Mouse (Mus musculus): ENCODE measurements around the gene Scd3. TPM values are rescaled to one million over a fixed set of nuclear protein-coding genes. Genes with fewer than 3 reads are reported as not detected.
A peak's percentile ranks its signal among the peaks of the same experiment; 100 is the strongest.
"Not testable (repeated sequence)": the region's sequence is repeated elsewhere in the genome, so short reads cannot be mapped to it uniquely, and the experiment has no call there.

Scd3 gene
- polyA plus RNA-seq, 1 experiment from 2014 or later: 0.29 TPM

DNA sequence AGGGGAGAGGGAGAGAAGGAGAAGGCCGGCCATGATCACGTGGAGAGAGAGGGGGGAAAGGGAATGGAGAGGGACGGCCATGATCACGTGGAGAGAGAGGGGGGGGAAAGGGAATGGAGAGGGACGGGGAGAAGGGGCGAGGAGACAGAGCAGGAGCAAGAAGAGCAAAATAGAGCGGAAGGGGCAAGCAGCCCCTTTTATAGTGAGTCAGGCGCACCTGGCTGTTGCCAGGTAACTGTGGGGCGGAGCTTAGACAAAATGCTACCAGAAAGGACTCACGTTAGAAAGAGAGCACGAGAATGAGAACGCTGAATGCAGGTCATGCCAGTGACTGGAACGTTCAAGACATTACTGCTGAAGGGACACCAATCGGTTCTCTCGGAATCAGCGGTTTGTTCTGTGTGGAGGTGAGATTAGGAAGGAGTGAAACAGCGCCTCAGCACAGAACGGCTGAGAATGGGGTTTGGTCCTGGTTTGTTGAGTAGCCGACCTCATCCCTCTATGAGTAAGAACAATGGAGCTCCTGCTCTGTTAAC is 34.5 kb downstream of the Scd3 start:
- H3K4me3 ChIP-seq: peak overlapping the region; percentile 39
- H3K4me2 ChIP-seq: peak overlapping the region; percentile 66
- peak overlapping the region; percentile 68 for H3K9ac ChIP-seq
- WGBS: 12% methylated on average over 19 of the region's 19 CpGs
- H3K4me1 ChIP-seq: no peaks in the 10 kb centered on the region
- no peaks in the 10 kb centered on the region for H3K9me3 ChIP-seq
- no peaks in the 10 kb centered on the region for H3K36me3 ChIP-seq
- H3K27ac ChIP-seq (replicated peaks): no peak overlapping the region
- ATAC-seq (ENCODE audit: extremely low read depth, insufficient number of reproducible peaks, low FRiP score, low TSS enrichment): no peak
- no peaks in the 10 kb centered on the region; the same call in 1 of the 2 replicates for H3K27me3 ChIP-seq (replicated peaks)

DNA sequence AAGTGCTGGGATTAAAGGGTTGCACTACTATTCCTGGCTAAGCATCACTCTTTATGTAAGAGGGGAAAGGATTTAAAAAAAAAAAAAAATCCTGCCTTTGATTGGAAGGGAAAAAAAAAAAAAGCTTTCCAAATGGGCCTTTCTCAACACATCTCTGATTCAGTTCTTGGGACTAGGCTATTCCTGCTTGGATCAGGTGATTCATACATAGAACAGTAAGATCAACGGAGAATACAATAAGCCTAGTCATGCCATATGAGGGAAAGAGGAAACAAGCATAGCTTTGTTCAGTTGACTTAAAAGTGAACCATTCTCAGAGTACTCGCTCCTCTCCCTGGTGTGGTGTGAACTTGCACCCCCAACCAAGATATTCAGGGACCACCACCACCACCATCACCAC is 35.8 kb downstream of the Scd3 start:
- Histone ChIP-seq H3K9me3 (no peaks in the 10 kb centered on the region), H3K36me3 (no peaks in the 10 kb centered on the region), H3K4me2 (no peak overlapping the region), H3K27ac (replicated peaks) (no peak overlapping the region), H3K4me3 (no peak overlapping the region), H3K27me3 (replicated peaks) (no peaks in the 10 kb centered on the region; the same call in 1 of the 2 replicates), H3K4me1 (no peaks in the 10 kb centered on the region), H3K9ac (no peak overlapping the region)
- ATAC-seq (ENCODE audit: extremely low read depth, insufficient number of reproducible peaks, low FRiP score, low TSS enrichment): no peak
- 74% methylated on average over 2 of the region's 2 CpGs for WGBS

DNA sequence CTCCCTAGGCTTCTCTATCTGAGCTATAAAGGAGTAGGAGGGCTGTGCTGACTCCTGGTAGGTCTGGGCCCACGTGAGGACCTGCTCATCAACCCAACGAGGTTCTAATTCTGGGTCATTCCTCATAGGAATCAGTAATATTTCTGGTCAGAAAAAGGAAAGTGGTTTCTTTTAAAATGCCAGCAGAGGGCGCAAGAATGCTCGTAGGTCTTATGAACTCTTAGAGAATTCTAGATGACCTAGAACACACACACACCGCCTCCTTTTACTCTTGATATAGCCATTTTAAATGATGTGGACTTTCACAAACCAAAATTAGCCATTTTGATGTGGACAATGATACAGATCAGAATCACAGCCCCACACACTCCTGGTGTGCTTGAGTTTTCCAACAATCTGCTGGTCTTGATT is 42.7 kb downstream of the Scd3 start:
- Histone ChIP-seq H3K4me3 (peak overlapping the region; percentile 23), H3K4me1 (peaks cover 30% of the 10 kb centered on the region), H3K36me3 (no peaks in the 10 kb centered on the region), H3K9me3 (no peaks in the 10 kb centered on the region), H3K27me3 (replicated peaks) (no peaks in the 10 kb centered on the region), H3K9ac (no peak overlapping the region), H3K27ac (replicated peaks) (no peak overlapping the region), H3K4me2 (peak overlapping the region; percentile 93)
- ATAC-seq (ENCODE audit: extremely low read depth, insufficient number of reproducible peaks, low FRiP score, low TSS enrichment): no peak
- 3% methylated on average over 5 of the region's 5 CpGs for WGBS

DNA sequence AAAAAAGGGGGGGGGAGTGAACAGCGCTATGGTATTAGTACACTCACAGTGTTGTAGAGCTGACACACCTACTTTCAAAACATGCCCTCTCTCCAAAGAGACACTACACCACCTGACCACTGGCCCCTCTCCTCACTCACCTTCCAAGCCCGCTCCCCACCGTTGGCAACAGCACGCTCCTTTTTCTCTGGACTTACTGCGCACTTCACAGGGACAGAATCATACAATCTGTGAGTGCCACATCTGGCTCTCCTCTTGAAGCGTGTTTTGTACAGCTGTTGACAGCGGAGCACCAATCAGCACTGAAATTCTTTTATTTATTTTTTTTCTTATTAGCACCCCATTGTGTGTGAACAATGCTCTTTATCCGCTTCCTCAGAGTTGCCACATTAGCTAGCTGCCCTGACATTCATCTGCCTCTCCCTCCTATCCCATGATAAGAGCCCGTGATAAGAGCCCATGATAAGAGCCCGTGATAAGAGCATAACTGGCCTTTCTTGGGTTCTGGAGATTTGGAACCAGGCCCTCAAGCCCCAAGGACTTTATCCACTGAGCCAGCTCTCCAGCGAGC is 43.4 kb downstream of the Scd3 start:
- Histone ChIP-seq H3K4me3 (peak overlapping the region; percentile 23), H3K9me3 (no peaks in the 10 kb centered on the region), H3K27me3 (replicated peaks) (no peaks in the 10 kb centered on the region), H3K4me1 (peaks cover 30% of the 10 kb centered on the region), H3K9ac (peak overlapping the region; percentile 83; the same call in 1 of the 2 replicates), H3K36me3 (no peaks in the 10 kb centered on the region), H3K4me2 (peak overlapping the region; percentile 93), H3K27ac (replicated peaks) (0 out of 2 replicates have a peak overlapping the region, but pooled peaks have one; percentile 36)
- 26% methylated on average over 11 of the region's 11 CpGs for WGBS
- ATAC-seq (ENCODE audit: extremely low read depth, insufficient number of reproducible peaks, low FRiP score, low TSS enrichment): no peak

DNA sequence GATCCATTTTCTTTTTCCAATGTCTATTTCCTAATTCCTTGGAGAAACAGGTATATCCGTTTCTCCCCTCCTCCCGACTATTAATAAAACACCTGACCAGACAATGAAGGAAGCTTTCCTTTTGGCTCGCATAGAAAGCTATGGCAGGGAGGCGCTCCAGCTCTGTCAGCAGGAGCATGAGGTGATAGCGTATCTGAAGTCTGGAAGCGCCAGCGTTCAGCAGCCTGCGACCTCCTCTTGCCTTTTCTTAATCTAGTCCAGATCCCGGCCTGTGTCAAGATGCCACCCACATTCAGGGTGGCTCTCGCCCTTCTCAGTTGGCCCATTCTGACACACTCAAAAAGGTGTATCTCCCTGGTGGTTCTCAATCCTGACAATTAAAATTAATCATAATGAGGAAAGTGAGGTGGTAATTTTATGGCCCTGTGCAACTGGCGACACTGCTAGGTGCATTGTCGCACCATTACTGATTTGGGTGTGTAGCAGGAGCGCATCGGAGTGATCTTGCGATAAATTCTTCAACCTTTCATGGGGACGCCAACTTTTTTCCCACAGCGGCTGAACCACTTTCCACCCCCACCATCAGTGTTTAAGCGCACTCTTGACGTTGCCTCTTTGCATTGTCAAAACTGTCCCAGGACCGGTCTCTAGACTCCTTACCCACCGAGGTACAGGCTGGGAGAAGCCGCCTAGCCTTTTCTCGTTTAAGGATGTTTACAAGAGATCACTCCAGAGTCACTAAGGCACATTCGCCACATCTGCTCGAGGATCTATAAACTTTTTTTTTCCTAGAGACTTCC is 44.4 kb downstream of the Scd3 start:
- H3K4me1 ChIP-seq: peaks cover 30% of the 10 kb centered on the region
- H3K4me3 ChIP-seq: peak overlapping the region; percentile 59
- WGBS: 1% methylated on average over 25 of the region's 25 CpGs
- no peaks in the 10 kb centered on the region for H3K9me3 ChIP-seq
- H3K9ac ChIP-seq: peak overlapping the region; percentile 83
- peak overlapping the region; percentile 93 for H3K4me2 ChIP-seq
- no peaks in the 10 kb centered on the region for H3K36me3 ChIP-seq
- H3K27ac ChIP-seq (replicated peaks): peak overlapping the region; percentile 91
- ATAC-seq (ENCODE audit: extremely low read depth, insufficient number of reproducible peaks, low FRiP score, low TSS enrichment): no peak; the same call in 1 of the 2 replicates
- H3K27me3 ChIP-seq (replicated peaks): no peaks in the 10 kb centered on the region

DNA sequence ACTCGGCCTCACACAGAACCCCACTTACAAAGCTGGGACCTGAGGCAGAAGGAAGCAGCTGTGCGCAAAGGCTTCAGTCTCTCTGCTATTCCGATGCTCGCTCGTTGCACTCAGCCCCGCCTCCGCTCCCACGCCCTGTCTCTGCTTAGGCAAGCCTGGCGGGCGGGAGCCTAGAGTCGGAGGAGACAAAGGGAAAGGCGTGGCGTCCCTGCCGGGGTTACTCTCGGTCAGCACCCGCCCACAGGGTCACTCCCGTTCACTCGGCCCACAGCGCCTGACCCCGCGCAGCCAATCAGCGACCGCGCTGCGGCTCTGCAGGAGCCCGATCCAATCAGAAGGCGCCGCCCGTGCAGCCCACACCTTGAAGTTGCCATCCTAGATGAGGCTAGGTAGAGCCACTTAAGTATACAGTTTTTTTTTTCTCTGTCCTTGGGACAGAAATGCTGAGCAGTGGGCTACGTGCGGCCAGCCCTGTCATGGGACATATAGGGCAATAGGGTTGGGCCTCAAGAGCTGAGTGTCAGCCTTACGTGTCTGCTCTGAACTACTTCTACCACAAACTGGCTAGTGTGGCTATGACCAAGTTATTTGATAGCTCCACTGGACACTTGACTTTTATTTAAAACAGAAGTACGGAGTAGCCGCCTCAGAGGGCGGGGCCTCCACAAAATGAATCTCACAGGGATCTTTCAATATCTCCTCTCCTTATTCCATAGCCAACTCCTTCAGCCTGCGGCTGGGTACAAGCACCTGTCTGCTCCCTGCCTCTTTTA is 45.2 kb downstream of the Scd3 start:
- Histone ChIP-seq H3K4me2 (peak overlapping the region; percentile 93), H3K36me3 (no peaks in the 10 kb centered on the region)
- WGBS: 2% methylated on average over 36 of the region's 36 CpGs

DNA sequence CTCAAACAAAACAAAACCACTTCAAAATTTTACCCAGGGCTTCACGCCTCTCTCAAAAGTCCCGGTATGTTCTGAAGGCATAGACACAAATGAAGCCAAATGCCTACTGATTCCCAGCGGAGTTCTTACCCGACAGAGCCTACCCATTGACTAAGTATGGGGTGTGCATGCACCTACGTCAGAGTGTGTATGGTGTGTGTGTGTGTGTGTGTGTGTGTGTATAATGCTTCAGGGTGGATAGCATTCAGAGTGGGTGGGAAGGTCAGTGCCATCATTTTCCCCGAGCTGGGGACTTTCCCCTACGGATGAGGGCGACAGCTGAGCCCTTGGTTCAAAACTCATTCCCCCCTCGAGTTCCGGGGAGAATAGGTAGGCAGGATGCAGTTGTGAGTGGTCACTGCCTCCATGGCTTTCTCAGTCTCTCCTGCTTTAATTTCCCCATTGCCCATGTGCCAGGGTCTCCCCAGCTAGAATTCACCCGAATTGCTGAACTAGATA is 45.8 kb downstream of the Scd3 start:
- H3K27ac ChIP-seq (replicated peaks): peak overlapping the region; percentile 91
- WGBS: 72% methylated on average over 11 of the region's 11 CpGs
- H3K4me2 ChIP-seq: peak overlapping the region; percentile 93
- peaks cover 30% of the 10 kb centered on the region for H3K4me1 ChIP-seq
- no peak for ATAC-seq (ENCODE audit: extremely low read depth, insufficient number of reproducible peaks, low FRiP score, low TSS enrichment)
- 0 out of 2 replicates have a peak overlapping the region, but pooled peaks have one; percentile 50 for H3K9ac ChIP-seq
- no peaks in the 10 kb centered on the region for H3K36me3 ChIP-seq
- no peaks in the 10 kb centered on the region for H3K9me3 ChIP-seq
- H3K4me3 ChIP-seq: peak overlapping the region; percentile 59; the same call in 1 of the 2 replicates
- H3K27me3 ChIP-seq (replicated peaks): no peaks in the 10 kb centered on the region

More for the DNA sequence above, 45.2 kb downstream of the Scd3 start:
- no peaks in the 10 kb centered on the region for H3K27me3 ChIP-seq (replicated peaks)
- peak overlapping the region; percentile 83 for H3K9ac ChIP-seq
- peak overlapping the region; percentile 59 for H3K4me3 ChIP-seq
- peak overlapping the region; percentile 91 for H3K27ac ChIP-seq (replicated peaks)
- peak; percentile 95 for ATAC-seq (ENCODE audit: extremely low read depth, insufficient number of reproducible peaks, low FRiP score, low TSS enrichment)
- H3K9me3 ChIP-seq: no peaks in the 10 kb centered on the region
- peaks cover 30% of the 10 kb centered on the region for H3K4me1 ChIP-seq

DNA sequence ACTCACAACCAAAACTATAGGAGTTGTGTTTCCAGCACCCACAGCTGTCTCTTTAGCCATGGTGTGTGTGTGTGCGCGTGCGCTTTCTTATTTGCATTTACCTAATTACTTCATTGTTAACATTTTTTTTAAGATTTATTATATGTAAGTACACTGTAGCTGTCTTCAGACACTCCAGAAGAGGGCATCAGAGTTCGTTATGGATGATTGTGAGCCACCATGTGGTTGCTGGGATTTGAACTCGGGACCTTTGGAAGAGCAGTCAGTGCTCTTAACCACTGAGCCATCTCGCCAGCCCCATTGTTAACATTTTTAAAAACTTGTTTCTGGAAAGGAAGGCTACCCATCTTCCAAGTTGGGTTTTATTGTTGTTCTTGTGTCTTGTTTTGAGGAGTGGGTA is 48.1 kb downstream of the Scd3 start:
- not testable (repeated sequence) for H3K4me3 ChIP-seq; H3K27me3 ChIP-seq (replicated peaks); ATAC-seq (ENCODE audit: extremely low read depth, insufficient number of reproducible peaks, low FRiP score, low TSS enrichment); H3K9ac ChIP-seq; H3K36me3 ChIP-seq; H3K9me3 ChIP-seq; H3K27ac ChIP-seq (replicated peaks); H3K4me2 ChIP-seq
- peaks cover 33% of the 10 kb centered on the region for H3K4me1 ChIP-seq
- WGBS: 89% methylated on average over 6 of the region's 6 CpGs

DNA sequence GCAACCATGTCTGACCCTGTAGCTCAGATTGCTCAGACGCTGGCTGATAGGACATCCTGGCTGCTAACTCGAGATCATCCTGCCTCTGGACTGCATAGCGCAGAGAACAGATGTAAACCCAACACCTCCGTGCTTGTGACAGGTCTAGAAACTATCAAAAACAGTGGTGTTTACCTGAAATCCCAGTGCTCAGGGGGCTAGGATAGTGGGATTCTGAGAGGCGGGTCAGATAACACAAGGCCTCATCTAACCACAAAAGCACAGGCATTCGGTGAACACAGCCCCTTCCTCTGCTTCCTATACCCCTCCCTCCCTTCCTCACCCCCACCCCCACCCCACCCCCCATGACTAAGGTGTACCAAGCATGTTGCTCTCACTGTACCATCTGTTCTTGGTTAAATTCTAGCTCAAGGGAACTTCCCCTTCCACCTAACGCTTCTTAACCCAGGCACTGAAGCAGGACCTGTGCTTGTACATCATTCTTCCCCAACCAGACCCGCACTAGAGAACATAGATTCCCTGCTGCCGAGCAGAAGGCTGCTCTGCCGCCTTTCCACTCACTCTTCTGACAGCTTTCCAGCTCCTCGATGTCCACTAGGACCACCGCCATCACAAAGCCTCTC is 49.0 kb downstream of the Scd3 start:
- H3K9me3 ChIP-seq: no peaks in the 10 kb centered on the region
- no peak overlapping the region for H3K4me3 ChIP-seq
- H3K27me3 ChIP-seq (replicated peaks): no peaks in the 10 kb centered on the region
- H3K9ac ChIP-seq: no peak overlapping the region
- H3K4me2 ChIP-seq: no peak overlapping the region
- WGBS: 55% methylated on average over 12 of the region's 12 CpGs
- no peak for ATAC-seq (ENCODE audit: extremely low read depth, insufficient number of reproducible peaks, low FRiP score, low TSS enrichment)
- H3K27ac ChIP-seq (replicated peaks): no peak overlapping the region
- no peaks in the 10 kb centered on the region for H3K36me3 ChIP-seq
- peaks cover 24% of the 10 kb centered on the region for H3K4me1 ChIP-seq

DNA sequence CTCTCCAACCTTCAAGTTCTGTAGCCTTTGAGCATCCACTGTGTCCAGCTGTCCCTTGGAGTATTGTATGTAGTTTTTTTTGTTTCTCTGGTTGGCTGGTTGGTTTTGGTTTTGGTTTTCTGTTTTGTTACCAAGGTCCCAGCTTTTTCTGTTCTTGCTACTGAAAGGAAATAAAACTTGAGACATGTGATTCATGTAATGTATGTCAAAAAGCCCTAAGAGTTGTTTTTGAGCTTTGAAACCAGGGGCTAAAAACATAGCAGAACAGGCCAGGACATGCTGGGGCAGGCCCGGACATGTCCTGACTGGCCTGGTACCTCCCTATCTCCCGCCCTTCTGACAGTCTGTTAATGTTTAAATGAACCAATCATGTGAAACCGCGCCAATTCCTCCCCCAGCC is 51.0 kb downstream of the Scd3 start:
- not testable (repeated sequence) for H3K27ac ChIP-seq (replicated peaks); H3K4me1 ChIP-seq; H3K27me3 ChIP-seq (replicated peaks); H3K9ac ChIP-seq; ATAC-seq (ENCODE audit: extremely low read depth, insufficient number of reproducible peaks, low FRiP score, low TSS enrichment); H3K4me3 ChIP-seq; H3K4me2 ChIP-seq; H3K36me3 ChIP-seq; H3K9me3 ChIP-seq
- WGBS: 92% methylated on average over 4 of the region's 4 CpGs
